Mouse (Mus musculus) CH12.LX (cell line): ENCODE measurements around the gene Bcl2a1d. TPM values are rescaled to one million over a fixed set of nuclear protein-coding genes. Genes with fewer than 3 reads are reported as not detected.
"Not testable (repeated sequence)": the region's sequence is repeated elsewhere in the genome, so short reads cannot be mapped to it uniquely, and the experiment has no call there.

ENCODE experiments used
- DNase-seq: peaks from one replicate; pipeline ENCODE4 v3.0.0-alpha.2; 2013; ENCODE audit errors: extremely low read depth
- H3K27ac ChIP-seq: 2 replicates; pipeline ENCODE4 v1.5.1; 2012; ENCODE audit warnings: low read depth, mild to moderate bottlenecking, control low read depth, moderate library complexity; ENCODE audit not compliant: insufficient read depth
- H3K27me3 ChIP-seq: replicated peaks from 2 replicates; pipeline ENCODE3; 2012; ENCODE audit warnings: inconsistent platforms
- H3K36me3 ChIP-seq, 2 experiments: replicated peaks in 1 of 2; 2 replicates each; pipeline versions ENCODE3 to v1.6.1; 2012; ENCODE audit warnings: inconsistent platforms in 1 of 2, low read length in 1 of 2, mild to moderate bottlenecking in 1 of 2, mixed read lengths in 1 of 2, moderate library complexity in 1 of 2; ENCODE audit not compliant: control insufficient read depth in 1 of 2, insufficient read depth in 1 of 2
- H3K4me1 ChIP-seq, 2 experiments: 2 replicates each; pipeline ENCODE4 v1.6.1; 2012; ENCODE audit warnings: inconsistent platforms in 1 of 2, moderate library complexity in 1 of 2; ENCODE audit not compliant: insufficient read depth in 2 of 2, control insufficient read depth in 1 of 2
- H3K4me2 ChIP-seq: 2 replicates; pipeline ENCODE4 v1.6.1; 2012; ENCODE audit warnings: low read depth, mild to moderate bottlenecking, control low read depth; ENCODE audit not compliant: poor library complexity, insufficient read depth, severe bottlenecking
- H3K4me3 ChIP-seq, 3 experiments: fragments of 150-350 bp in 1 of 3; sonication (generic) in 1 of 3; replicated peaks in 1 of 3; 2 replicates each; pipeline versions ENCODE3 to v1.5.1; 2011 to 2012; ENCODE audit warnings: low read depth in 2 of 3, low read length in 2 of 3, mild to moderate bottlenecking in 2 of 3, moderate library complexity in 2 of 3, control low read depth in 1 of 3, improper control_type of control experiment in 1 of 3, inconsistent platforms in 1 of 3, mixed read lengths in 1 of 3; ENCODE audit not compliant: poor library complexity in 1 of 3
- H3K79me2 ChIP-seq: replicated peaks from 2 replicates; pipeline ENCODE4 v1.6.1; 2012; ENCODE audit warnings: mild to moderate bottlenecking, moderate library complexity; ENCODE audit not compliant: control insufficient read depth, poor library complexity, insufficient read depth, severe bottlenecking; ENCODE audit errors: extremely low read depth
- H3K9ac ChIP-seq: 2 replicates; pipeline ENCODE4 v1.6.1; 2012; ENCODE audit warnings: low read depth, mild to moderate bottlenecking, control low read depth, moderate library complexity; ENCODE audit not compliant: insufficient read depth
- H3K9me3 ChIP-seq: replicated peaks from 2 replicates; pipeline ENCODE3; 2012; ENCODE audit warnings: low read length, inconsistent platforms, mixed read lengths
- CTCF ChIP-seq, 2 experiments: IDR thresholded peaks in 1 of 2; conservative IDR thresholded peaks in 1 of 2; 2 replicates each; pipeline ENCODE4 v1.5.1; 2011 to 2012; ENCODE audit warnings: low read depth in 2 of 2, low read length in 2 of 2, improper control_type of control experiment in 1 of 2, inconsistent platforms in 1 of 2, mild to moderate bottlenecking in 1 of 2, moderate library complexity in 1 of 2
- NRF1 ChIP-seq: IDR thresholded peaks from 2 replicates; pipeline ENCODE4 v1.6.1; 2014; ENCODE audit warnings: low read depth, mild to moderate bottlenecking, inconsistent platforms, low read length, improper control_type of control experiment, moderate library complexity
- SMC3 ChIP-seq: IDR thresholded peaks from 2 replicates; pipeline ENCODE4 v1.6.1; 2011; ENCODE audit warnings: low read depth, low read length, improper control_type of control experiment
- ZNF384 ChIP-seq: IDR thresholded peaks from 2 replicates; pipeline ENCODE4 v1.6.1; 2012; ENCODE audit warnings: low read depth, low read length, improper control_type of control experiment, inconsistent platforms
- dilution Hi-C: fragments of 300-500 bp; cut with MboI; formaldehyde crosslinking; loops from 2 replicates; pipeline ENCODE4 v1.14.3; 2020; ENCODE audit warnings: low sequenced_read_pairs; ENCODE audit not compliant: extremely low pct_unique_long_range_greater_than_20kb, extremely low pct_ligation_motif_present
- in situ Hi-C: fragments of 300-500 bp; cut with MboI; formaldehyde crosslinking; loops from 3 replicates; pipeline ENCODE4 v1.14.3; 2019; ENCODE audit warnings: low sequenced_read_pairs, low pct_ligation_motif_present, low pct_unique_long_range_greater_than_20kb, mixed read lengths
- polyA plus RNA-seq: library from polyadenylated mRNA; unstranded; fragments of >175 nt; gene quantifications from 2 replicates; pipeline ENCODE4 v1.2.1, GENCODE M21; 2012; ENCODE audit warnings: low read depth; ENCODE audit not compliant: insufficient read length
- total RNA-seq, 2 experiments: library from RNA; depleted of rRNA; stranded (reverse); fragments of 300-350 nt in 1 of 2; fragments of >200 nt in 1 of 2; gene quantifications; 2 replicates each; pipeline ENCODE4 v1.2.3; 2012 to 2014

The Bcl2a1d gene
- total and polyA plus RNA-seq, 3 experiments, result 207 to 488 (median 326) TPM

- H3K36me3 ChIP-seq, H3K9me3 ChIP-seq, dilution Hi-C loops, H3K27me3 ChIP-seq, in situ Hi-C loops: not testable (repeated sequence)
- Histone ChIP-seq H3K4me3 (peak overlapping the region in 2 of 3 experiments; percentile 59 to 60), H3K4me2 (peak overlapping the region; percentile 44; the same call in 1 of the 2 replicates), H3K27ac (peak overlapping the region; percentile 93), H3K9ac (peak overlapping the region; percentile 76), H3K4me1 (peaks cover 8 to 10% of the 10 kb centered on the region in 2 experiments; a peak in 3 of 4 replicates)
- TF ChIP-seq ZNF384, result peak; percentile 69
- peak; percentile 69 for TF ChIP-seq NRF1
- TF ChIP-seq, all 38 proteins: peak for 2; not testable (repeated sequence) for 36
- not testable (repeated sequence) for DNase-seq, H3K79me2 ChIP-seq
Measured at GRCm38 (mm10) chr9:88719073-88719921, 12.4 kb downstream of the Bcl2a1d start.

GRCm38 (mm10) chr9:88718593-88718992 is 13.1 kb downstream of the Bcl2a1d start:
- H3K27me3 ChIP-seq, DNase-seq, dilution Hi-C loops, H3K79me2 ChIP-seq, H3K36me3 ChIP-seq, in situ Hi-C loops, H3K9me3 ChIP-seq, H3K4me3 ChIP-seq, H3K27ac ChIP-seq: not testable (repeated sequence)
- Histone ChIP-seq H3K4me2 (peak overlapping the region; percentile 92), H3K9ac (peak overlapping the region; percentile 76; the same call in 1 of the 2 replicates), H3K4me1 (peaks cover 8 to 10% of the 10 kb centered on the region in 2 experiments; a peak in 3 of 4 replicates)

GRCm38 (mm10) chr9:88718140-88718539 is 13.6 kb downstream of the Bcl2a1d start:
- H3K36me3 ChIP-seq, H3K4me3 ChIP-seq, H3K27ac ChIP-seq, dilution Hi-C loops, H3K9ac ChIP-seq, H3K27me3 ChIP-seq, H3K4me2 ChIP-seq, H3K79me2 ChIP-seq: not testable (repeated sequence)
- peaks cover 8 to 10% of the 10 kb centered on the region in 2 experiments; a peak in 3 of 4 replicates for H3K4me1 ChIP-seq
- TF ChIP-seq SMC3, result peak; percentile 18
- peak in 1 of 2 experiments; percentile 24; a peak in 1 of 4 replicates for TF ChIP-seq CTCF (conservative IDR thresholded peaks at IDR 0.05 in 1 of 2, IDR thresholded peaks at IDR 0.05 in 1 of 2; ENCODE audit: low read depth in 2 of 2, low read length in 2 of 2)
- TF ChIP-seq, all 38 proteins: peak for 2; not testable (repeated sequence) for 36
- in situ Hi-C loops, DNase-seq, H3K9me3 ChIP-seq: not testable (repeated sequence)

- H3K4me2 ChIP-seq, dilution Hi-C loops, H3K9me3 ChIP-seq, H3K9ac ChIP-seq, H3K36me3 ChIP-seq, H3K27me3 ChIP-seq, H3K27ac ChIP-seq, in situ Hi-C loops, DNase-seq, H3K79me2 ChIP-seq, H3K4me1 ChIP-seq, H3K4me3 ChIP-seq: not testable (repeated sequence)
Measured at GRCm38 (mm10) chr9:88714515-88714914, 17.2 kb downstream of the Bcl2a1d start.

GRCm38 (mm10) chr9:88712164-88712749 is 19.5 kb downstream of the Bcl2a1d start:
- H3K4me1 ChIP-seq, H3K27ac ChIP-seq, H3K79me2 ChIP-seq, H3K9me3 ChIP-seq, H3K4me3 ChIP-seq, H3K4me2 ChIP-seq, H3K9ac ChIP-seq, in situ Hi-C loops, dilution Hi-C loops, DNase-seq, H3K27me3 ChIP-seq: not testable (repeated sequence)
- peaks cover 12 to 13% of the 10 kb centered on the region in 2 experiments for H3K36me3 ChIP-seq
